Mouse (Mus musculus) cerebellum, adult 2 months (tissue): ENCODE data around the gene Pfkfb4. TPM values are rescaled to one million over a fixed set of nuclear protein-coding genes. Genes with fewer than 3 reads are reported as not detected.

Source experiments
- DNase-seq, 2 experiments: peaks; one replicate each; pipeline ENCODE4 v3.0.0; 2021
- H3K27ac ChIP-seq: fragments of 200-500 bp; 2 replicates; pipeline ENCODE4 v1.5.1; 2012; ENCODE audit warnings: low read length, control low read depth, inconsistent platforms; ENCODE audit not compliant: insufficient read depth
- H3K27me3 ChIP-seq: fragments of 200-500 bp; 2 replicates; pipeline ENCODE4 v1.6.1; 2012; ENCODE audit warnings: inconsistent platforms, mild to moderate bottlenecking, low read length, moderate library complexity; ENCODE audit not compliant: control insufficient read depth, insufficient read depth
- H3K4me1 ChIP-seq: fragments of 200-500 bp; 2 replicates; pipeline ENCODE4 v1.6.1; 2011; ENCODE audit warnings: low read length; ENCODE audit not compliant: control insufficient read depth, insufficient read depth
- H3K4me3 ChIP-seq: fragments of 200-500 bp; replicated peaks from 2 replicates; pipeline ENCODE3; 2011; ENCODE audit warnings: mild to moderate bottlenecking, low read depth, low read length, control low read depth; ENCODE audit not compliant: insufficient read depth
- CTCF ChIP-seq: fragments of 200-500 bp; IDR thresholded peaks from 2 replicates; pipeline ENCODE4 v1.5.1; 2011; ENCODE audit warnings: low read depth, mild to moderate bottlenecking, control low read depth, low read length, moderate library complexity, borderline replicate concordance; ENCODE audit not compliant: insufficient read depth
- POLR2A ChIP-seq: fragments of 200-500 bp; IDR thresholded peaks from 2 replicates; pipeline ENCODE4 v1.6.1; 2011; ENCODE audit warnings: low read length, control low read depth, borderline replicate concordance; ENCODE audit not compliant: insufficient read depth
- WGBS: fragments of 180-500 bp; shearing (Covaris S2); methylation state at CpG from one replicate; pipeline ENCODE4 v1.1.7; 2018; 5-methylcytosine and 5-hydroxymethylcytosine counted together
- polyA plus RNA-seq: library from polyadenylated mRNA; depleted of rRNA; stranded (reverse); fragments of >200 nt; gene quantifications from 2 replicates; pipeline ENCODE4 v1.2.3, GENCODE M21; 2012

Gene Pfkfb4
- polyA plus RNA-seq, 1 experiment = 17.5 TPM

DNA sequence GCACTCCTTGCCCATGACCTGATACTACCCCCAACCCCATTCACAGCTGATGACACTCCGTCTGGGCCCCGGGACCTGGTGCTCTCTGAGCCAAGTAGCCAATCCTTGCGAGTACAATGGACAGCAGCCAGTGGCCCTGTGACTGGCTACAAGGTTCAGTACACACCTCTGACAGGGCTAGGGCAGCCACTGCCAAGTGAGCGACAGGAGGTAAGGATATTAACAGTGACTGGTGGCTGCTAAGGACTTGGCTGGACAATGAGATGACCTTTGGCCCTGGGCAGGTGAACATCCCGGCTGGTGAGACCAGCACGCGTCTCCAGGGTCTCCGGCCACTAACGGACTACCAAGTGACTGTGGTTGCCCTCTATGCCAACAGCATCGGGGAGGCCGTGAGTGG is 35.7 kb upstream of the Pfkfb4 start:
- DNase-seq = no peak
- H3K27me3 ChIP-seq = no peaks in the 10 kb centered on the region
- TF ChIP-seq POLR2A = no peak
- TF ChIP-seq CTCF = no peak
- H3K27ac ChIP-seq = no peak overlapping the region
- peaks cover 13% of the 10 kb centered on the region for H3K4me1 ChIP-seq
- 66% methylated on average over 11 of the region's 11 CpGs for WGBS
- no peak overlapping the region for H3K4me3 ChIP-seq

DNA sequence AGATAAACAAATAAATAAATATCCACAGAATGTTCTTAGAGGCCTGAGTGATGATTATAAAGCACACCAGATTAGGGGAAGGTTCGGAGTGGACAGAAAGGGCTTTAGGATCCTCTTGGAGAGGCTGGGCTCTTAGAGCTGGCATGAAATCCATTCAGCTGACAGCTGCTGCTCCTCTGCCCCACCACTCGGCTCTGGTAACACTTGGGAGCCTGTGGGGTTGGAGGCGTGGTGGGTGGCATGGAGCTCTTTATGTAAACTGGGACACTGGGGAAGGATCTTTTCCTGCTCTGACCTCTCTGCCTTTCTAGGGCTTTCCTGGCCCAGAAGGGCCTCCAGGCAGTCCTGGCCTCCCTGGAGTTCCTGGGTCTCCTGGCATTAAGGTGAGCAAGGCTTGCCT is 28.0 kb upstream of the Pfkfb4 start:
- H3K4me3 ChIP-seq = no peak overlapping the region
- H3K27ac ChIP-seq = no peak overlapping the region
- H3K27me3 ChIP-seq = no peaks in the 10 kb centered on the region
- TF ChIP-seq CTCF (no peak), POLR2A (no peak)
- 37% methylated on average over 3 of the region's 3 CpGs for WGBS
- no peaks in the 10 kb centered on the region for H3K4me1 ChIP-seq
- DNase-seq = no peak

DNA sequence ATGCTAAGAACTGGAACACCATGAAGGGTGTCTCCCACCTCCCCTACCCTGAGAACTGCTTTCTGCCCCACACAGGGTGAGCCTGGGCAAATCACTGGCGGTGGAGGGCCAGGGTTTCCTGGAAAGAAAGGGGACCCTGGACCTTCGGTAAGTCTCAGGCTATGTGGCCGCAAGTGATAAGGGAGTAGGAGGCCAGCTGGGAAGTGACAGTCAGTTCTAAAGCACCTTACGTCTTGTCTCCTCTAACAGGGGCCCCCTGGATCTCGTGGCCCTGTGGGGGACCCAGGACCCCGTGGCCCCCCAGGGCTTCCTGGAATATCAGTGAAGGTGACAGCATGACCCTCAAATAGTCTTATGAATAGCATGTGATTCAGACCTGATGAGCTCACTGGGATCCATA is 27.2 kb upstream of the Pfkfb4 start:
- 83% methylated on average over 6 of the region's 6 CpGs for WGBS
- Histone ChIP-seq H3K27ac (no peak overlapping the region), H3K4me3 (no peak overlapping the region)

DNA sequence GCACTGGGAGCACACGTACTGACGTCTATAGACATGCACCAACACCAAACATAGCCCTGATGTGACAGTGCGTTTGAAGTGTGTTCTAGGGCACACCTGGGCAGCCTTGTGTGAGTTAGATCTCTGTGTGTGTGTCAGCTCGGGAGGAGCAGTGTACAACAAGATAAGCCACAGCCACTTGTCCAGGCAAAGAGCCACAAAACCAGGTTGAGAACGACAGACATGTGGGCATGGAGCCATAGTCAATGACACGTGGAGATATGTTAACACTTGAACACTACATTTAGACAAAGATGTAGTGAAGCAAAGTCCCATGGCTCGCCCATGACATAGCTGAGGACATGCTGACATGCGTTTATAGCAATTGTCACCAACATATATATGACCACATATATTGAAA is 21.0 kb upstream of the Pfkfb4 start:
- DNase-seq = no peak
- WGBS = 63% methylated on average over 8 of the region's 8 CpGs
- Histone ChIP-seq H3K27ac (no peak overlapping the region), H3K4me3 (no peak overlapping the region), H3K27me3 (no peaks in the 10 kb centered on the region), H3K4me1 (no peaks in the 10 kb centered on the region)
- no peak for TF ChIP-seq CTCF
- no peak for TF ChIP-seq POLR2A

More for the DNA sequence above, 27.2 kb upstream of the Pfkfb4 start:
- DNase-seq = no peak
- H3K27me3 ChIP-seq = no peaks in the 10 kb centered on the region
- TF ChIP-seq CTCF (no peak), POLR2A (no peak)
- no peaks in the 10 kb centered on the region for H3K4me1 ChIP-seq

DNA sequence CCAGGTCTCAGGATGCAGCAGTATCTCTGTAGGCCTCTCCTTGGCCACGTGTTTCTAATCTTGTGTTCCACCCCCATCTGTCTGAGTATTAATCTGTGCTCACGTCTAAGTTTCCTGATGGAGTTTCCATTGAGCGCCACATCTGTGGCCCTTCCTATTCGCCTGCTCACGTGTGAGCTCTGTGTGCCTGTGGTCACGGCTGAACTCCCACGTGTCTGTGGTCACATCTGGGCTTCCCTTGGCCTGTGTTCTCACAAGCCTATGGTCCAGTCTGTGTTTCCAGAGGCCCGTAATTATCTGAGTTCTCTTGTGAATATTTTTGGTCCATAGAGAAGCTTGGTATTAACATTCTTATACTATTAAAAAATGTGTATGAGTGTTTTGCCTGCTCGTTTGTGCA is 15.1 kb upstream of the Pfkfb4 start:
- WGBS = 76% methylated on average over 9 of the region's 9 CpGs
- H3K4me1 ChIP-seq = no peaks in the 10 kb centered on the region
- no peaks in the 10 kb centered on the region for H3K27me3 ChIP-seq
- no peak for TF ChIP-seq CTCF
- no peak for TF ChIP-seq POLR2A
- H3K4me3 ChIP-seq = no peak overlapping the region
- DNase-seq = no peak
- H3K27ac ChIP-seq = no peak overlapping the region

DNA sequence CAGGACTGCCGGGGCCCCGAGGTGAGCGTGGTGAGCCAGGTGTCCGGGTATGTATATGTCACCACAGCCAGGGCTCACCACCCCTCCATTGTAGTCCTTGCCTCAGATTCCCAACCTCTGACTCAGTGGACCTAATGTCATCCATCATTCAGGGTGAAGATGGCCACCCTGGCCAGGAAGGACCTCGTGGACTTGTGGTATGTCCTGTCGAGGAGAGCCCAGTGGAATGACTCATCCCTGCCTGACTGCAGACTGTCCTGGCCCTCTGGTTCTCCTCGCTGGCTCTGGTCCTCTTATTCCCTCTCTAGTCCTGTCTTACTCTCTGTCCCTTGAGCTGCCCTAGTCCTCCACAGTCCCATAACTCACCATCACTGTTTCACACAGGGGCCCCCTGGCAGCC is 13.6 kb upstream of the Pfkfb4 start:
- Histone ChIP-seq H3K4me3 (no peak overlapping the region), H3K4me1 (no peaks in the 10 kb centered on the region), H3K27me3 (no peaks in the 10 kb centered on the region), H3K27ac (no peak overlapping the region)
- no peak for DNase-seq
- no peak for TF ChIP-seq CTCF
- TF ChIP-seq POLR2A = no peak
- 81% methylated on average over 7 of the region's 7 CpGs for WGBS

DNA sequence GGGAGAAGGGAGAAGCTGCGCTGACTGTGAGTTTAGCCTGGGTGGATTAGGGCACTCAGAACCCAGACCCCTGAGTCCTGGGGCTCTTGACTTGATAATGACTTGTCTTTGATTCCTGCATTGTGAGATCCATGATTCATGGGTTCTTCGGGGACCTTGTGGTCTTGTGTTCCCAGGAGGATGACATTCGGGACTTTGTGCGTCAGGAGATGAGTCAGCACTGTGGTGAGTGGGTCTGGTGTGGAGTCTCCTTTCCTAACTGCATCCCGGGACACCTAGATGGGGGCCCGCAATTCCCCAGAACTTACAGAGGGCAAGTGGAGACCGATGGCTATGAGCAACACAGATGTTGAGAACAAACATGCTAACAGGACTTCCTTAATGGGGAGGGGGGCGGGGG is 9.1 kb upstream of the Pfkfb4 start:
- Histone ChIP-seq H3K4me3 (no peak overlapping the region), H3K4me1 (no peaks in the 10 kb centered on the region), H3K27ac (no peak overlapping the region), H3K27me3 (no peaks in the 10 kb centered on the region)
- no peak for DNase-seq
- TF ChIP-seq CTCF (no peak), POLR2A (no peak)
- WGBS = 81% methylated on average over 8 of the region's 8 CpGs

DNA sequence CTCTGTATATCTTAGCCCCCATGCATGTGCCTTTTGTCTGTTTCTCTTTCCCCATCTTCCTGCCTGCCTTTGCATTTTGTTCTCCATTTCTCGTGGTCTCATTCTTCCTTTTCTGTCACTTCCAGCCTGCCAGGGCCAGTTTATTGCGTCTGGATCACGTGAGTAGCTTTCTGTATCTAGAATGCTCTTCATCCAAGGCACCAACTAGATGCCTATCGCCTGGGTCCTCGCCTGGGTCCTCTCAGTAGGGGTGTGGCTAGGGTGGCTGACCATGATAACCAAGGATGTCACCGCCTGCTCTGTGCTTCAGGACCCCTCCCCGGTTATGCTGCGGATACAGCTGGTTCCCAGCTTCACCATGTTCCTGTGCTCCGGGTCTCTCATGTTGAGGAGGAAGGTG is 8.4 kb upstream of the Pfkfb4 start:
- Histone ChIP-seq H3K27me3 (no peaks in the 10 kb centered on the region), H3K27ac (no peak overlapping the region), H3K4me1 (no peaks in the 10 kb centered on the region), H3K4me3 (no peak overlapping the region)
- no peak for DNase-seq
- WGBS = 78% methylated on average over 9 of the region's 9 CpGs
- TF ChIP-seq CTCF (no peak), POLR2A (no peak)
